In the genomic region with DNA sequence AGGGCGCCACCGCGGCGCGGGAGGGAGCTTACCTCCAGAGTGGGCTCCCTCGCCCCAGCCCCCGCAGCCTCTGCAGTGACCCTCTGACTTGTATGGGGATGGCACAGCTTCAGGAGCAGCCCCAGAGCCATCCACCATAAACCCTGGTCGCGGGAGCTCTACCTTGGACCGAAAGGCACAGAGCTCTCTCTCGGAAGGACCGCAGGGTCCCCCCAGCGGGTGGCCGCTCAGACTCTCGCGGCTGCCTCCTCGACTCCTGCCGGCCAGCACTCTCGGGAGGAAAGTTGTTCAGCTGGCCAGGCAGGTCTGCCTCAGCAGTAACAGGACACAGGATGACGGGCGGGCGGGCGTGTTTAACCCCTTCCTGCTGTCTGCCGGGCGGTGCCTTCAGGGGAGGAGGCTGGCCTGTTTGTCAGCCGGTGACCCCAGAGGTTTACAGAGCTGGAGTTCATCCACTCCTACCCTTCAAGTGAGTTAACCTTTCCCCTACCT, we compare ENCODE assay signal across 8 mouse cellular contexts. TPM values are rescaled to one million over a fixed set of nuclear protein-coding genes. Genes with fewer than 3 reads are reported as not detected.
DNase-seq lines count a peak whose midpoint lies in the region; ATAC-seq and TF ChIP-seq lines count a peak whose summit lies in the region.

A gene (minus strand): TSS at position 314 of the 492 bp plus-strand sequence.

- no peak for ATAC-seq in forebrain, embryonic 11.5 days (replicated peaks; ENCODE audit: low FRiP score)
- ATAC-seq in hindbrain, embryonic 15.5 days (ENCODE audit: low FRiP score, low read depth) = 0 out of 2 replicates have a peak, but pooled peaks have one; percentile 10
- ATAC-seq in erythroblast, adult 5-6 weeks (replicated peaks; ENCODE audit: low FRiP score, poor library complexity, severe bottlenecking) = no peak

- peaks cover 13% of the 10 kb centered on the region for H3K4me1 ChIP-seq in forebrain, embryonic 11.5 days (replicated peaks; ENCODE audit: control insufficient read depth, insufficient read depth, low read length)
- H3K4me1 ChIP-seq in hindbrain, embryonic 15.5 days (replicated peaks) = peaks cover 24% of the 10 kb centered on the region
- H3K4me1 ChIP-seq in liver, adult 2 months (ENCODE audit: control insufficient read depth, insufficient read depth, low read length) = no peaks in the 10 kb centered on the region

- H3K79me2 ChIP-seq in liver, adult 2 months (ENCODE audit: control insufficient read depth, insufficient read depth, low read length) = no peaks in the 10 kb centered on the region

- peaks cover 8% of the 10 kb centered on the region; the same call in 1 of the 2 replicates for H3K27me3 ChIP-seq in forebrain, embryonic 11.5 days (ENCODE audit: control insufficient read depth, insufficient read depth, low read length)
- peaks cover 7% of the 10 kb centered on the region; the same call in 1 of the 2 replicates for H3K27me3 ChIP-seq in hindbrain, embryonic 15.5 days
- H3K27me3 ChIP-seq in liver, adult 2 months (ENCODE audit: control insufficient read depth, insufficient read depth, low read length) = 0 out of 2 replicates have a peak, but pooled peaks cover 8% of the 10 kb centered on the region

- no peak within 1 kb of the TSS for H3K27ac ChIP-seq in gastrocnemius, adult 2 months
- no peak within 1 kb of the TSS for H3K27ac ChIP-seq in forebrain, embryonic 11.5 days (ENCODE audit: low read depth, low read length)
- H3K27ac ChIP-seq in hindbrain, embryonic 15.5 days (replicated peaks) = no peak within 1 kb of the TSS
- no peak within 1 kb of the TSS for H3K27ac ChIP-seq in liver, adult 2 months (replicated peaks; ENCODE audit: insufficient read depth, low read depth, low read length)

- H3K4me2 ChIP-seq in forebrain, embryonic 11.5 days (ENCODE audit: low read depth, low read length, severe bottlenecking) = peak within 1 kb of the TSS; percentile 58
- H3K4me2 ChIP-seq in hindbrain, embryonic 15.5 days = peak within 1 kb of the TSS; percentile 57

- no peak for TF ChIP-seq CTCF in gastrocnemius, adult 2 months (IDR thresholded peaks at IDR 0.05)
- TF ChIP-seq CTCF in liver, adult 2 months (IDR thresholded peaks at IDR 0.05; ENCODE audit: low read depth, low read length) = no peak

- H3K36me3 ChIP-seq in forebrain, embryonic 11.5 days (ENCODE audit: control insufficient read depth, insufficient read depth, low read length) = no peaks in the 10 kb centered on the region
- no peaks in the 10 kb centered on the region for H3K36me3 ChIP-seq in hindbrain, embryonic 15.5 days
- H3K36me3 ChIP-seq in liver, adult 2 months (ENCODE audit: control insufficient read depth, insufficient read depth, low read length) = no peaks in the 10 kb centered on the region

- H3K4me3 ChIP-seq in gastrocnemius, adult 2 months = peak within 1 kb of the TSS; percentile 44
- peak within 1 kb of the TSS; percentile 27 for H3K4me3 ChIP-seq in forebrain, embryonic 11.5 days (ENCODE audit: low read depth, low read length)
- peak within 1 kb of the TSS; percentile 29 for H3K4me3 ChIP-seq in hindbrain, embryonic 15.5 days
- H3K4me3 ChIP-seq in liver, adult 2 months (ENCODE audit: insufficient read depth, low read depth, low read length) = 0 out of 2 replicates have a peak within 1 kb of the TSS, but pooled peaks have one; percentile 13

- H3K9me3 ChIP-seq in forebrain, embryonic 11.5 days (ENCODE audit: control insufficient read depth, low read length) = no peaks in the 10 kb centered on the region
- no peaks in the 10 kb centered on the region for H3K9me3 ChIP-seq in hindbrain, embryonic 15.5 days

- intact Hi-C loops in gastrocnemius, adult 2 months (cut with DNase I) = no loop called here

- H3K9ac ChIP-seq in forebrain, embryonic 11.5 days (ENCODE audit: low read length) = peak within 1 kb of the TSS; percentile 37; the same call in 1 of the 2 replicates
- no peak within 1 kb of the TSS for H3K9ac ChIP-seq in hindbrain, embryonic 15.5 days
- no peak within 1 kb of the TSS for H3K9ac ChIP-seq in liver, adult 2 months (ENCODE audit: low read depth, low read length)

- WGBS in forebrain, embryonic 11.5 days = under 1% methylated on average over 22 of the region's 26 CpGs
- WGBS in hindbrain, embryonic 15.5 days = under 1% methylated on average over 26 of the region's 26 CpGs
- 4% methylated on average over 26 of the region's 26 CpGs for WGBS in liver, adult 2 months

- TF ChIP-seq POLR2A in liver, adult 2 months (IDR thresholded peaks at IDR 0.05; ENCODE audit: extremely low read depth, insufficient read depth, low read length) = no peak

- DNase-seq in gastrocnemius, adult 2 months = no peak
- no peak for DNase-seq in gastrocnemius, adult 8-10 months (ENCODE audit: low spot score in 2 of 2)
- peak; percentile 64 for DNase-seq in forebrain, embryonic 11.5 days (ENCODE audit: low spot score)
- DNase-seq in liver, adult 2 months (ENCODE audit: extremely low read depth, low read depth, low spot score) = no peak
- DNase-seq in neural tube, embryonic 10.5 days (ENCODE audit: extremely low spot score, low spot score) = peak; percentile 64
- DNase-seq in thymus, adult 18-20 months = no peak

RNA-seq across cellular contexts. Expression of the gene that starts here (rescaled TPM):
- under 1 TPM in 1 of 2 experiments, not detected in 1; 0.05 TPM for total RNA-seq in gastrocnemius, adult 2 months (2021)
- total RNA-seq in gastrocnemius, adult 8-10 months (2022) = under 1 TPM in 1 of 4 experiments, not detected in 3; 0.11 TPM
- polyA plus RNA-seq in forebrain, embryonic 11.5 days (2014; fragmentation: Nextera tagmentation; extraction: Ambion mirVana) = 0.48 and 0.64 TPM in 2 replicates
- polyA plus RNA-seq in hindbrain, embryonic 15.5 days (2015; fragmentation: Nextera tagmentation; extraction: Ambion mirVana) = 1.0 and 2.5 TPM in 2 replicates
- total RNA-seq in liver, adult 2 months (2014; rRNA removed) = not detected in 2 replicates
- 0.05 and 0.11 TPM in 2 replicates for polyA plus RNA-seq in liver, adult 2 months (2012; rRNA removed)
- total RNA-seq in erythroblast, adult 5-6 weeks (2015; ENCODE audit: low replicate concordance) = not detected in 2 replicates
- not detected in 2 replicates for total RNA-seq in erythroblast, adult 5-6 weeks (2017; ENCODE audit: low replicate concordance)

Comparison
In these comparisons a context has a peak if more than half of its experiments do, and no peak if none do; other contexts are left out.
1. Peak in DNase-seq, H3K4me3 ChIP-seq, H3K9ac ChIP-seq and H3K4me2 ChIP-seq in forebrain, embryonic 11.5 days; RNA of the gene not detected or under 1 TPM.